Mouse (Mus musculus): ENCODE measurements around the gene Klhdc1.

Klhdc1 gene

DNA sequence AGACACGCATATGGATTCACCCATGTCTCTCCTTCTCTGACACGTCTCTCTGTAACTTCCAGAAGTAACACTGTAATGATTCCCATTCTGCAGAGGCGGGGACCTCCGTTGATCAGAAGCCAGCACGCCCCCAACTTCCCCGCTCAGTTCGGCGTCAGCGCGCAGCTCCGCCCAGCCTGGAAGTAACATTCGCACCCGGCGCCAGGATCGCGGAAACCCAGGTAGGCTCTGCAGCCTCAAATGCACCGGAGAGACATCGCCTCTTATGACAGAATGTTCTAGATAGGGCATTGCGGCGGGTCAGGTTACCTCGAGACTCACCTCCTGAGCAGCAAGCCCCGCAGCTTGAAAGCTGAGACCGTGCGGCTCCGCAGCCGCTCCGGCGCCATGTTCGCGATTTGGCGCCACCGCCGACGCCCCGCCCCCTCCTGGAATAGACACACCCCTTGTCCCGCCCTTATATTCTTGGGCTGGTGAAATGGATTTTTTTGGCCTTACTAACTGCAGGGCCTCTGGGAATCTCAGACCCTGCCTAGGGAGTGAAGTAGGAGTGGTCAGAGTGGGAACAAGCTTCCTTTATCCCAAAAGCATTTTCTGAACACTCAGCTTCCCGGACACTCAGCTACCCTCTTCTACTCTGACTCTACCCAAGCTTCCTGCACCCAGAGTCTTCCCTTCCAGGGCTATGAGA is 13.1 kb upstream of the Klhdc1 start, which contains the start of gene Pole2:
Pole2 (minus strand) TSS at position 420 of the 691 bp plus-strand sequence.
- peak; percentile 71 to 88 for DNase-seq (ENCODE audit: low read depth in 2 of 2, low spot score in 2 of 2)

DNA sequence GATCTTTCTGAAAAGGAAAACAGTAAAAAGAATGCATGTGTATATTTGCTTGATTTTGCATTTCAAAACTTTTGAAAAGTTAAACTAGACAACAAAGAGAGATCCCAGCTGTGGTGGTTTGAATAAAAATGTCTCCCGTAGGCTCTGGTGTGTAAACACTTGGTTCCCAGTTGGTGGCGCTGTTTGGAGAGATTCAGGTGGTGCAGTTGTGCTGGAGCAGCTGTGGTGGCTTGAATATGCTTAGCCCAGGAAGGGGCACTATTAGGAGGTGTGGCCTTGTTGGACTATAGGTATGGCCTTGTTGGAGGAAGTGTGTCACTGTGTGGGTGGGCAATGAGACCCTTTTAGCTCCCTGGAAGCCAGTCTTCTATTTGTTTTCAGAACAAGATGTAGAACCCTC is 11.7 kb upstream of the Klhdc1 start:
- DNase-seq (ENCODE audit: low read depth in 2 of 2, low spot score in 2 of 2): peak; percentile 54 to 74

DNA sequence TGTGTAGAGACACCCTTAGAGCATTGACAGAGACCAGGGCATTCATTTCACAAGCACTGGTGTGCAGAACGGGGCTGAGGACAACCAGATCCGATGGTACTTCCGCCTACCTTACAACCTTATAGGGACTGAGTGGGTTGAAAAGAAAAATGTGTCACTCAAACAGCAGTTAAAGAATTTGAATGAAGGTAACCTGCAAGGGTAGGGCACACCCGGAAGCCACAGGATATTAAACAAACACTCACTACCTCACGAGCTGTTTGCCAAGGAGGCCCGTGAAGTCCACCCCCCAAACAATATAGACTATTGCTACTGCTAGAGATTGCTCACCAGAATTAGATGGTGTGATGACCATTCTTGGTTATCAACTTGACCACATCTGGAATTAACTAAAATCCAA is 5.2 kb upstream of the Klhdc1 start:
- DNase-seq (ENCODE audit: low read depth in 2 of 2, low spot score in 2 of 2): no peak

DNA sequence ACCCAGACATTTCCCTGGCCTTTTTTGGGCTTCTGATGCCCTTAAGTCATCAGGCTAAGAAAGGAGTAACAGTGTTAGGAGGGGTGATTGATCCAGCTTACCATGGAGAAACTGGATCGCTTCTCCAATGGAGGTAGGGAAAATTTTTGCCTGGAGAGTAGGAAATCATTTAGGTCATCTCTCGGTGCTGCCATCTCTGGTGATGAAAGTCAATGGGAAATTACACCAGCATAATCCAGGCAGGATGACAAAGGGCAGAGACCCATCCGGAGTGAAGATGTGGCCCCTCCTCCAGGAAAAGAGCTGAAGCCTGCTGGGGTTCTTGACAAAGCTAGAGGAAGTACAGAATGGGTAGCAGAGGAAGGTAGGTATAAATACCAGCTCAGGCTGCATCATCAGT is 2.7 kb upstream of the Klhdc1 start:
- DNase-seq (ENCODE audit: low read depth in 2 of 2, low spot score in 2 of 2): no peak

DNA sequence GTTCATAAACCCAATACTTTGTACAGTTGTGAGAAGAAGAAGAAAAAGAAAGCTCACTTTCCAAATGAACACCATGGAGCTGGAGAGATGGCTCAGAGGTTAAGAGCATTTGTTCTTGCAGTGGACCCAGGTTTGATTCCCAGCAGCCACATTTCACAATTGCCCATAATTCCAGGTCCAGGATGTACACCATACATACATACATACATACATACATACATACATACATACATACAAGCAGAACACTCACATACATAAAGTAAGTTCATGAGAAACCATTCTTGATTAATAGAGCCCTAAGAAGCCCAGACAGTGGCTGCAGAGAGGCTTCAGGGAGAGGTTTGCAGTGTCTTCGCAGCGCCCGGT is 412 bp downstream of the Klhdc1 start:
- DNase-seq (ENCODE audit: low read depth in 2 of 2, low spot score in 2 of 2): no peak

DNA sequence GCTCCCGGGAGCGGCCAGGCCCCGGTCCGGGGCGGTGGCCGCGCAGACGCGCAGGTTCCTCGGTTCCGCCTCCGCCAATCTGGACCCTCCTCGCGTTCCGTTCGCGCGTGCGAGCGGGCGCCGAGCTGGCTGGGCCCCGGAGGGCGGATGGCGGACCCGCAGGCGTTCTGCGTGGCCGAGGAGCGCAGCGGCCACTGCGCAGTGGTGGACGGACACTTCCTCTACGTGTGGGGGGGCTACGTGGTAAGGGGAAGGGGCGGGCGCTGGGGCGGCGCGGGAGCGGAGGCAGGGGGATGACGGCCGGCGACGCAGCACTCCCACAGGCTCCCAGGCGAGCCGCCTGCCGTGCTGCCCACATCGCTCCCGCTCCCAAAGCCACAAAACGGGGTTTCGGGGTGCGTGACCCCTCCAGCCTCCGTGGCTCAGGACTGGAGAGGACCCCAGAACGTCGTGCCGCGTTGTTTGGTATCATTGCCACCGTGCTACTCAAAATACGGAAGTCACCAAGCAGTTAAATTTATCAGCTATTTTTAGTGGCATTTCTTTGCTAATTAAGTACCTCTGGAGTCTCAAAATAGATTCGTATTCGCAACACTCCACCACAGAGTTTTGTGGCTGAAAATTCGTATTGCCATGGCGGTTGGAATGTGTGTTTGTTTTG is 925 bp downstream of the Klhdc1 start:
- DNase-seq (ENCODE audit: low read depth in 2 of 2, low spot score in 2 of 2): peak; percentile 24 to 29

DNA sequence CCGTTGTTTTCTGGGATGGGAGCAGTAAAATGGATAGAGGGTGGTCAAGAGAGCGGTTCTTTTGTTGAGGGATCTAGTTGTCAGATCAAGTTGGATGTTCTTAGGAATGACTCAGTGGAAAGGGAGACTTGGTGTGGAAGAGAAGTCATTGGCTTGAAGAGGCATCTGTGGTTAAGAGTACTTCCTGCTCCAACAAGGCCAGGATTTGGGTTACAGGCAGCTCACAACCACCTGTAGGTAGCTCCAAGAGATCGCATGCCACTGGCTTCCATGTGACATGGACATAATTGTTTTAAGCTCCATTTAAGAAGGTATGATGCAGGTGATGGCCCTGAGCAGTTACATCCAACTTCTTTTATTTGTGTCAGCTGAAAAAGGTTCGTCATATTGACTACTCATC is 8.8 kb downstream of the Klhdc1 start:
- DNase-seq (ENCODE audit: low read depth in 2 of 2, low spot score in 2 of 2): no peak

DNA sequence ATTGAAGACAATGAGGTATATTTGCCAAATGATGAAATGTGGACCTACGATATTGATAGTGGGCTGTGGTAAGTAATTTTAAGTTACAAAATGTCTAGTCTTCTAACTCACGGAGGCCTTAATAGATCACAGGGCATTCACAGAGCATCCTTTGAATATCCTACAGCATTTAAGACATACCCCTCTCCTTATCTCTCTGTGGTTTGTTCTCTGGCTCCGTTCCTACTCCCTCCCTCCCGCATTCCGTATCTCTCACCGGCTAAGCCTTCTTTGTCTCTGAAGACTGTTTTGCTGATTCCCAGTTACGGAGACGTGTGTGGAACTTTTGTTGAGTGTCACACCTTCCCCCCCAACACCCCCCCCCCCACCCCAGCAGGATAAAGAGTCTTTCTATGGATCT is 9.8 kb downstream of the Klhdc1 start:
- no peak for DNase-seq (ENCODE audit: low read depth in 2 of 2, low spot score in 2 of 2)

DNA sequence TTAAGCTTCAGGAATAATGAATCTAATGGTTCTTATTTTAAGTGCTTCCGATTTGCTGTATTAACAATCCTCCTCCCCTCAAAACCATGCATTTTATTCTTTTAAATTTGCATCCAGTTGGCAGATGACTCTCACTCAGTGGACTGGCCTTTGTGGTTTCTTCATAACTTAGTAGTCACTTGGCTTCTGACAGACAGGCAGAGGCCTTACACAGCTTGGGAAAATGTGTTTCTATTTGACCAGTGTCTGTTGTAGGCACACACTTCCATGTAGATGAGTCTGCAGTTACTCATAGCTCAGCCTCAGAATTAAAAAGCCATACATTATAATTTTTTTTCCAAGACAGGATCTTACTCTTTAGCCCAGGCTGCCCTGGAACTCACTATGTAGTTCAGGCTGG is 12.8 kb downstream of the Klhdc1 start:
- no peak for DNase-seq (ENCODE audit: low read depth in 2 of 2, low spot score in 2 of 2)

DNA sequence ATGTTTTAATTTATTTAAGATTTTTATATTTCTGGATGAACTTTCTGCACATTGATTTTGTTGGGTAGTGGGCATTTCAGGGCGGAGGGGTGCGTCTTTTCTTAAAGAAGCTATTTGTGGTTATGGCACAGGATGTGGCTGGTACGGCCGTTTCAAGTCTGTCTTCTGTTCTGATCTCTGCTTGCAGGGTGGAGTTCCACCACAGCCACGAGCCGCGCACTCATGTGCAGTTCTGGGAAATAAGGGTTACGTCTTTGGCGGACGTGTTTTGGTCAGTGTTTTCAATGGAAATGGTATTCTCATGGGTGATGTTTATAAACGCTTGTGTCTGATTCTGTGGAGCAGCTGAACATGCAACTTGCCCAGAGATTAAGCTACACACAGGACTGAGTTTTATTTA is 16.9 kb downstream of the Klhdc1 start:
- peak; percentile 79 to 81 for DNase-seq (ENCODE audit: low read depth in 2 of 2, low spot score in 2 of 2)

DNA sequence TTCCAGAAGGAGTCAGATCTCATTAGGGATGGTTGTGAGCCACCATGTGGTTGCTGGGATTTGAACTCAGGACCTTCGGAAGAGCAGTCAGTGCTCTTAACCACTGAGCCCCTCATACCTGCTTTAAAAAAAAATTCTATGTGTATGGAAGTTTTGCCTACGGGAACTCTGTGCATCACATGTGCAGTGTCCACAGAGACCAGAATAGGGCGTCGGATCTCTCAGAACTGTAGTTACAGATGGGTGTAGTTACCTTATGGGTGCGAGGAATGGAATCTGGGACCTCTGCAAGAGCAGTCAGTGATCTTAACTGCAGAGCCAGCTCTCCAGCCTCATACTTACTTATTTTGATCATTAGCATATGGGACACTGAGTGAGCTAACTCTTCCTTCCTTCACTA is 21.3 kb downstream of the Klhdc1 start:
- no peak for DNase-seq (ENCODE audit: low read depth in 2 of 2, low spot score in 2 of 2)

DNA sequence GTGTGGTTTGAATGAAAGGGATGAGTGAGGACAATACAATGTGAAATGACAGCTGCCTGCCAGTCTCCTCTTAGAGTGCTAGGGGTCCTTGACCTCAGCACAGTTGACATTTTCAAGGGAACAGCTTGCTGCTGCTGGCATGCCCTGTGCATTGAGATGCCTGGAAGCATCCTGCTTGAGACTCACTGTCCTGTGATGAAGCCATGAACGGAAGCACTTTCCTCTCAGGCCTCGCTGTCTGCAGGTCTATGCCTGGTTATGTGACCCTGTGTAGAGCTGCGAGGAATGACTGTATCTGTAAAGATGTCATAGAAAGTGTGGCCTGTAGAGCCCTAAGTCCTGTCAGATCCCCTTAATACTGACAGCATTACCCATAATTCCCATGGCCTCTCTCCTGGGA is 24.1 kb downstream of the Klhdc1 start:
- no peak for DNase-seq (ENCODE audit: low read depth in 2 of 2, low spot score in 2 of 2)

DNA sequence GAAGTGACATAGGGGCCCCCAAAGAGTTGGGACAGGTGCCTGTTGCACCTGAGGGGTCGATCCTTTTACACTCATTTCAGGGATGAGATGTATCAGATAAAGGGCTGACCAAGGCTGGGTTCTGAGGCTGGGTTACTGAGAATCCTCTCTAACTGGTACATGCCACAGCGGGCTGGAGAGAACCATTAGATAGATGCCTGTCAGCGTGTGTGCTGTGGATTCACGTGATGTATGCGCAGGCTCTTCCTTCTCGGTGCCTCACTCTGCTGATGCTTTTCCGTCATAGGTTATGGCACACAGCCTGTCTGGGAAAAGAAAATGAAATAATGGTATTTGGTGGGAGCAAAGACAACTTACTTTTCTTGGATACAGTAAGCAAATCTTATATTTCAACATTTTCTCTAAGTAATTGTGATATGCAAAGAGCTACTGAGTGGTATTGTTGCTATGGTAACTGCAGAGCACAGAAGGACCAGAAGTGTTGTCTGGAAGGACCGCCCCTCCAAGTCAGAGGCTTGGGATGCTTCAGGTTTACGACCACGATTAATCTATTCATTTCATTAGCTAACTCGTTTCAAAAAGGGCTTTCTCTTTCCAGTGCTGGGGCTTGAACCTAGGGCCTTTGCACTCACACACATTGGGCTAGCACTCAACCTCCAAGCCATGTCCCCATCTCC is 27.1 kb downstream of the Klhdc1 start:
- DNase-seq (ENCODE audit: low read depth in 2 of 2, low spot score in 2 of 2): no peak

DNA sequence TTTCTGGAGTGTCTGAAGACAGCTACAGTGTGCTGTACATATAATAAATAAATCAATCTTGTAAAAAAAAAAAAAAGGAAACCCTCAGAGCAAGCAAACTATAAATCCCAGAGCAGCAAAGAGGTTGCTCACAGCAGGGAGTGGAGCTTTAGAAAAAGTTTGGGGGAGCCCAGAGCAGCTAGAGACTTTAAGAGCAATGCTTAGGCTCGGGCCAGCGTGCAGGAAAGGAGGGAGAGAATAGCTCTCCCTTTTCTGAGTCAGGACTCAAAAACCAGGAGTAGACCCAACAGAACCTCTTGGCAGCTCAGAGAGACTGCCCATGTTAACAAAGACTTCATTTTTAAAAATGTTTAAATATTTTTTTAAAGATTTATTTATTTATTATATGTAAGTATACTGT is 28.0 kb downstream of the Klhdc1 start:
- no peak for DNase-seq (ENCODE audit: low read depth in 2 of 2, low spot score in 2 of 2)

DNA sequence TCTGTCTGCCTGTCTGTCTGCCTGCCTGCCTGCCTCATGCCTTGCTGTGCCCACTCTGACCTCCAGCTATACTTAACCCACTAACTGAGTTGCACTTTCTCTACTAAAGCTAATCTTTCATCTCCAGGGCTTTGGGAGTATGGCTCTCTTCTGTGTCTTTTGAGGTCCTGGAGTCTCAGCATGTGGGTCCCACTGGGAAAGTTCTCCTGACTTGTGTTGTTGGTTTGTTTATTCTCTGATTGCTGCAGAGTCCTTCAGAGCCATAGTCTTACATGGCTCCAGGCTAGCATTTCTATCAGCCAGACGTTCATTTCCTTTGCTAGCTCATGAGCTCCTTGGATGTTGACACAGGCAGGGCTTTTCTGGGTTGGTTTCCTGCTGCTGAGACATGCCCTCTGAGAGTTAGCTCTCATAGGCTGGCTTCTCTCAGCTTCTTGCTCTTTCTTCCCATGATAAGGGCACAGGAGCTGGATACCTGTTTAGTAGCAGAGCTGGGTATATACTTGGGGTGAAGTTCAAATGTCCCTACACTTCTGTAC is 39.0 kb downstream of the Klhdc1 start:
- DNase-seq (ENCODE audit: low read depth in 2 of 2, low spot score in 2 of 2): no peak

DNA sequence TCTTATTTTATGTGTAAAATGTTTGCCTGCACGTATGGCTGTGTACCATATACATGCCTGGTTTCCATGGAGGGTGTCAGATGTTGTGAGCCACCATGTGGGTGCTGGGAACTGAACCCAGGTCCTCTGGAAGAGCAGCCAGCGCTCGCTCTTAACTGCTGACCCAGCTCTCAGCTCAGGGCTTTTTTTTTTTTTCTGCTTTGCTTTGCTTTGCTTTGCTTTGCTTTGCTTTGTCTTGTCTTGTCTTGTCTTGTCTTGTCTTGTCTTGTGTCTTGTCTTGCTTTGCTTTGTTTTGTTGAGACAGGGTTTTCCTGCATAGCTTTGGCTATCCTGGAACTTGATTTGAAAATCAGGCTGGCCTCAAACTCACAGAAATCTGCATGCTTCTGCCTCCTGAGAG is 39.9 kb downstream of the Klhdc1 start:
- no peak for DNase-seq (ENCODE audit: low read depth in 2 of 2, low spot score in 2 of 2)

DNA sequence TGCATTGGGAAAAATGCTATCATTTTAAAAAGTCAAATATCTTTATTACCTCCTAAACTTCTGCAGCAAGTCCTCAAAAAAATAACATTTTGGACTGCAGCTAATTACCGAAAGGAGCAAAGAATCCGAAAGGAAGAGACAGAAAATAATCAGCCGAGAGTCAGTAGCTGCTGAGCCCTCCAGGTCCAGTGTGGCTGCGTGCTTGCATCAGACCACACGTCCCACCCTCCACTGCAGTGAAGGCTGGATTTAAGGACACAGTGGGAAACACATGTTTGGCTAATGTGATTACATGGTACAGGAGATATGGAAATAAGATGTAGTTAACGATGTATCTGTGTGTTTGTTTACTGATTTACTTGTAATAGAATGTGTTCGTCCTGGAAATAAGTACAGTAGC is 42.2 kb downstream of the Klhdc1 start:
- no peak for DNase-seq (ENCODE audit: low read depth in 2 of 2, low spot score in 2 of 2)

DNA sequence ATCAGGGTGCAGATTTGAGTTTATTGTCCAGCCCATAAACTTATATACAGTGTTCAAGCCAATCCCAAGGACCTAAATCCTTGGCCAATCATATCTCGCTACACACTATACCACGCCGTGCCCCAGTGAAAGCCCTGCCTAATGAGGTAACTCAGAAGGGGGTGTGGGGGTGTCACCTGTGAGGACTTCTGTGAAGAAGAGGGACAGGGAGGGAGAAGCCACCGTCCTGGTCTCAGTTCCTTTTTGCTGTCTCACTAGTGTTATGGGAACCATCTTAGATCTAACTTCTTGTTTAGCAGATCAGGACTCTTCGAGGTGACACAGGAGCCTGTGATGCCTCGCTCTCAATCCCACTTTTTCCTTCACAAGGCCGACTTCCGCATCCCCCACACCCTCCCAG is 46.6 kb downstream of the Klhdc1 start:
- no peak for DNase-seq (ENCODE audit: low read depth in 2 of 2, low spot score in 2 of 2)

DNA sequence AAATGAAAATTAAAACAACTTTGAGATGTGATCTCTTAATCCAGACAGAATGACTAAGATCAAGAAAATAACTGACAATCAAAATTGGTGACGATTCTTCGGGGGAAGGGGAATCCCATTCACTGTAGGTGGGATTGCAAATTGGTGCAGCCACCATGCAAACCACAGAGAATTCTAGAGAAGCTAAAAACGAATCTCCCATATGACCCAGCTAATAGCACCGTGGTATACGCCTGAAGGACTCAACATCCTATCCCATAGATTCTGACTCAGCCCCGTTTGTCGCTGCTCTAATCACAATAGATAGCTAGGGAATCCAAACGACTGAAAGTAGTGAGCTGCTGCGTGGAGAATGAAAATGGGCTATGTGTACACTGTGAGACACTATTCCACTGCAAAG is 47.7 kb downstream of the Klhdc1 start:
- DNase-seq (ENCODE audit: low read depth in 2 of 2, low spot score in 2 of 2): no peak

DNA sequence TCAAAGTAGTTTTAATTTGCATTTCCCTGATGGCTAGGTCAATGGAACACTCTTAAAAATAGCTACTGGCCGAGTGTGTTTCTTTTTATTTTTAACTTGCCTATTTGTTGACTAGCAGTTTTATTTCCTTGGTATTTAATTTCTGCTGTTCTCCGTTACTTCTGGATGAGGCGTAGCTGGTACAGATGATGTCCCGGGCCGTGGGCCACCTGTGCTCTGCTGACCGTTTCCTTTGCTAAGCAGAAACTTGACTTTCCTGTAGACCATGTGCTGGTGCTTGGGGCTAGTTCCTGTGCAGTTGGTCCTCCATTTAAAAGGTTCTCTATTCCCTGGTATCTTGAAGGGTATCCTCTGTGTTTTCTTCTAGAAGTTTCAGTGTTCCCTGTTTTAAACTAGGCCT is 51.4 kb downstream of the Klhdc1 start:
- DNase-seq (ENCODE audit: low read depth in 2 of 2, low spot score in 2 of 2): no peak

DNA sequence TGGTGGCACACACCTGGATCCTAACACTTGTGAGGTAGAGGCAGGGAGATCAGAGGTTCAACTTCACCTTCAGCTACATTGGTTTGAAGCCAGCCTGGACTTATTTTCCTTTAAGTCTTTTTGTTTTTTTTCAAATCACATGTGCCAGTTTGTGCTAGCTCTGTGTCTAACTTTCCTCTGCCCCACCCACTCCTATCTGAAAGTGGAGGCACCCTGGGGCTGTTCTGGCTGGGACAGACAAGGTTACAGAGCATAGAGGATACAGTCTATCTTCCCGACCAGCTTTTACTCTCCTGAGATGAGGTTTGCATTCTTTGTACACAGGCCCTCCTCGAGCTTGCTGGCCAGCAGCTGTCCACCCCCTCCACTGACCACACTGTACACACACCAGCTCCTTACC is 52.8 kb downstream of the Klhdc1 start:
- DNase-seq (ENCODE audit: low read depth in 2 of 2, low spot score in 2 of 2): no peak

DNA sequence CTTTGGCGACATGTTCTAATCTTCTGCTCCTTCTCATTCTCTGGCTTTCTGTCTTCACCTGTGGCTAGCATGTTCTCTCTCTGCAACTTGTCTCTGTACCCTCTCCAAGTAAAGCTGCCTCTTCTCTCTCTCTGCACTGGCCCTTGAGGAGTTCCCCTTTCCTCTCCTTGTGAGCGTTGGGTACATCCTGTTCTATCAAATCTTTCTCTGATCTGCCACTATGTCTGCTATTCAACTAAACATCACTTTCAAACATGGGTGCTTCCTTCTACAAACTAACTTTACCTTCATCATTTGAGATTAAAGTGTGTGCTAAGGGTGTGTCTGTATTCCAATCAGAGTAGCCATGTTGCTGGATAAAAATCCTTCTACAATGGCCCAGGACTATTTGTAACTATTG is 54.0 kb downstream of the Klhdc1 start:
- DNase-seq (ENCODE audit: low read depth in 2 of 2, low spot score in 2 of 2): peak in 1 of 2 experiments; percentile 17
